Mouse (Mus musculus): ENCODE data around the gene Sulf2.

Sulf2 gene

GRCm38 (mm10) chr2:166175552-166176136 is 20.2 kb upstream of the Sulf2 start:
- DNase-seq (ENCODE audit: low read depth, low spot score), result no peak

GRCm38 (mm10) chr2:166175145-166175544 is 19.7 kb upstream of the Sulf2 start:
- no peak for DNase-seq (ENCODE audit: low read depth, low spot score)

- no peak for DNase-seq (ENCODE audit: low read depth, low spot score)
Observed at GRCm38 (mm10) chr2:166173169-166173568, 17.7 kb upstream of the Sulf2 start.

- no peak for DNase-seq (ENCODE audit: low read depth, low spot score)
Observed at GRCm38 (mm10) chr2:166170173-166170572, 14.7 kb upstream of the Sulf2 start.

GRCm38 (mm10) chr2:166168868-166169267 is 13.4 kb upstream of the Sulf2 start:
- DNase-seq (ENCODE audit: low read depth, low spot score), result peak; percentile 65

GRCm38 (mm10) chr2:166167387-166167786 is 11.9 kb upstream of the Sulf2 start:
- no peak for DNase-seq (ENCODE audit: low read depth, low spot score)

GRCm38 (mm10) chr2:166165396-166165795 is 9.9 kb upstream of the Sulf2 start:
- DNase-seq (ENCODE audit: low read depth, low spot score), result no peak

GRCm38 (mm10) chr2:166164601-166165000 is 9.1 kb upstream of the Sulf2 start:
- DNase-seq (ENCODE audit: low read depth, low spot score), result no peak

- DNase-seq (ENCODE audit: low read depth, low spot score), result no peak
Observed at GRCm38 (mm10) chr2:166163917-166164316, 8.5 kb upstream of the Sulf2 start.

GRCm38 (mm10) chr2:166163252-166163651 is 7.8 kb upstream of the Sulf2 start:
- DNase-seq (ENCODE audit: low read depth, low spot score), result no peak

GRCm38 (mm10) chr2:166162160-166162559 is 6.7 kb upstream of the Sulf2 start:
- no peak for DNase-seq (ENCODE audit: low read depth, low spot score)

- no peak for DNase-seq (ENCODE audit: low read depth, low spot score)
Observed at GRCm38 (mm10) chr2:166159276-166159675, 3.8 kb upstream of the Sulf2 start.

- no peak for DNase-seq (ENCODE audit: low read depth, low spot score)
Observed at GRCm38 (mm10) chr2:166157767-166158561, 2.5 kb upstream of the Sulf2 start.

- no peak for DNase-seq (ENCODE audit: low read depth, low spot score)
Observed at GRCm38 (mm10) chr2:166157144-166157543, 1.7 kb upstream of the Sulf2 start.

GRCm38 (mm10) chr2:166156122-166156521 is 659 bp upstream of the Sulf2 start:
- DNase-seq (ENCODE audit: low read depth, low spot score), result no peak

- peak; percentile 69 for DNase-seq (ENCODE audit: low read depth, low spot score)
Observed at GRCm38 (mm10) chr2:166154749-166155453, 562 bp downstream of the Sulf2 start.

GRCm38 (mm10) chr2:166153891-166154711 is 1.4 kb downstream of the Sulf2 start:
- no peak for DNase-seq (ENCODE audit: low read depth, low spot score)

- no peak for DNase-seq (ENCODE audit: low read depth, low spot score)
Observed at GRCm38 (mm10) chr2:166153399-166153793, 2.1 kb downstream of the Sulf2 start.

GRCm38 (mm10) chr2:166152734-166153398 is 2.6 kb downstream of the Sulf2 start:
- DNase-seq (ENCODE audit: low read depth, low spot score), result no peak

GRCm38 (mm10) chr2:166151510-166152473 is 3.7 kb downstream of the Sulf2 start:
- DNase-seq (ENCODE audit: low read depth, low spot score), result no peak
